Mouse (Mus musculus) 3T3-L1 (cell line): ENCODE results near the gene Jkamp.
A peak's percentile ranks its signal among the peaks of the same experiment; 100 is the strongest.
"Not testable (repeated sequence)": the region's sequence is repeated elsewhere in the genome, so short reads cannot be mapped to it uniquely, and the experiment has no call there.

Experiments used
- DNase-seq: peaks from one replicate; pipeline ENCODE4 v3.0.0-alpha.2; 2015; ENCODE audit warnings: low read depth, low spot score

Jkamp gene

DNA sequence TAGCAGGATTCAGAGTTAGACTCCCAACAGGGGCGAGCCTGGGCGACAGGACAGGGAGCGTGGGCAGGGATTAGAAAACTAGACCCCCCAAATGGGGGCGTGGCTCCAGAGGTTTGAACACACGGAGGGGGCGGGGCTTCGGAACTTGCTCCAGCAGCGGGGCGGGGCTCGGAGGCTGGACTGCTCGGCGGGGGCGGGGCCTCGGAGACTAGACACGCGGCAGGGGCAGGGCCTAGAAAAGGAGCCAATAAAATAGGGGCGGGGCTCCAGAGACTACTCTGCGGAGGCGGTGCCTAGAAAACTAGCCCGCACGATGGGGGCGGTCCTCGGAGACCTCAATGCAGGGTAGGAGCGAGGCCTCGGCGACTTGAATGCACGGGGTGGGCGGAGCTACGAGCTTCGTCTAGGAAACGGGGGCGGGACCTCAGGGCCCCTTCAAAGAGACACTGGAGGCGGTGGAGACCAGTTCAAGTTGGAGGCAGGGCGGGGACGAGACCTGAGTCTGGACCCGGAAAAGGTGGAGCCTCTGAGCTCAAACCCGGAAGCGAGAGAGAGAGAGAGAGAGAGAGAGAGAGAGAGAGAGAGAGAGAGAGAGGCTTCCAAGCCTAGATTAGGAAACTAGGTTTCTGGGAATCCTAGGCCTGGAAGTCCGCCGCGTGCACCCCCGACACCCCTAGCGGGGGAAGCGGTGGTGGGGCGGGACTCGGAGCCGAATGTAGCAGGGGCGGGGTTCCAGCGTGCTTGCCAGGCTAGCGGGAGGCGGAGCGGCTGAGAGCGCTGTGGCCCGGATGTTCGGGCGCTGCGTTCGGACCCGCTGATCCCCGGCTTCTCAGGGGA lies at the start of gene Jkamp, which contains the start of gene L3hypdh:
Jkamp (plus strand) TSS at position 261 of the 837 bp plus-strand sequence.
L3hypdh (minus strand) TSS at position 111 of the 837 bp plus-strand sequence.
- peak; percentile 100 for DNase-seq

DNA sequence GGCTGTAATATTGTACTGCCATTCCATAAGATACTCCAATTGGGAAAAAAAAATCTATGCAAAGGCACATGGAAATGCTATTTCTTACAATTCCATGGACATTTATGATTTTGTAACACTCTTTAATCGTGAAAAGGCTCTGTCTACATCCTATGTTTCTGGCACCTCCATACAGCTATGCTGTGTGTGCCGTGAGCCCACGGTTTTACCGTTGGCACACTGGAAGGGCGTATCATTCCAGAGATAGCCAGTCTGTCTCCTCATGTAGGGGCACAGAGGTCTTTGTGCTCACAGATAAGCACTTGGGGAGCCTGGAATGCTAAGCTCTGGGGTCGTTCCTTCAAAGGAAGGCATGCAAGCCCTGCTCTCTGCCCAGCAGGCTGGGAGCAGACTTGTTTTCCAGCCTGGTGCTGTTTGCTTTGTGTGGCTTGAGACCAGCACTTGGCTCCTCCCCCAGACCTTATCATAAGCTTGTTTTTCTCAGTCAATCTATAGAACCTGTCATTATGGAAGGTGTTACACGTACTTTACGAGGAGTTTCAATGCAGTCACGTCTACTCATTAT lies 49.2 kb upstream of the Jkamp start:
- no peak for DNase-seq

DNA sequence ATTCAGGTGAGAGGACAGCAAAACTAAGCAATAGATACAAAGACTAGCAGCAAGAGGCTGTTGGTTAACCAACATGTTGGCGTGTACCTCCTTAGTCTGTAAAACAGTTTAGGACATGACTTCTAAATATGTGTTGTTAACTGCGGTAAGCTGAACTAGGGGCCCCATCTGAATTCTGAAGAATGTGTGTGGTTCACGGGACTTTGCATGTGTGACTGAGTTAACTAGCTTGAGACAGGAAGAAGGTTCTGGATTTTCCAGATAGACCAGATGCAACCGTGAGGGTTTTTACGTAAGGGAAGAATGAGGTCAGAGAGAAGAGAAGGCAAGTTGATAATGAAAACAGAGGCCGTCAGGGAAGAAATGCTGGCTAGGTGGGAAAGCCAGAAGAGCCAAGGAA lies 48.3 kb upstream of the Jkamp start:
- DNase-seq, result no peak

DNA sequence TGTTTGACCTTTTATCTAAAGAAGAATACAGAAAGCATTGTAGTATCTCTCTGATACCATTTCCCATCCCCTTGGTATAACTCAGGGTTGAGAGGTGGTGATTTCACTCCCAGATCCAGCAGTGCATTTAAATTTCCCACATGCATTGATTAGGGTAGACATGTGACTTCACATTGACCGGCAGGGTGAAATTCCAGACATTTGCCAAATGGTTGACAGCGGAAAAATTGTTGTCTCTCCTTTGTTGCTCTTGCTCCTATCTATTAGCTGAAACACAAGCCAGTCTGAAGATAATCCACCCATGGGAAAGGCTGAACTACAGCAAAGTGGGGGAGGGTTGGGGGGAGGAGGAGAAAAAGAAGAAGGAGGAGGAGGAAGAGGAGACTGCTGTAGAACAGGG lies 46.5 kb upstream of the Jkamp start:
- DNase-seq, result no peak

DNA sequence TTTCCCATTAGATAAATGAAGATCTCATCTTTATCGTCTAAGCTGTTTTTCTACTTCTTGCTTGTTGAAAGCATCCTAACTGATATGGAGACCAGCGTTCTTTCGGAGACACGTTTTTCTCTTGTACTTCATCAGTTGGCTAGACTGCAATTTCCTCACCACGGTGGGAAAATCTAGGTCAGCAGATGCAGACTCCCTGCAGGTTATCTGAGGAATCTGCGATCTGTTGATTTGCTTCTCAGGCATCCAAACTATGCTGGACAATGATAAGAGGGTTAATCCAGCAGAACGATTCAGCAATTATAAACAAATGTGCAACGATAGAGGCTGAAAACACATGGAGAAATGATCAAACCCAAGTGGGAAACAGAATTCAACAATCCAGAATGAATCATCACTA lies 45.9 kb upstream of the Jkamp start:
- DNase-seq, result no peak

DNA sequence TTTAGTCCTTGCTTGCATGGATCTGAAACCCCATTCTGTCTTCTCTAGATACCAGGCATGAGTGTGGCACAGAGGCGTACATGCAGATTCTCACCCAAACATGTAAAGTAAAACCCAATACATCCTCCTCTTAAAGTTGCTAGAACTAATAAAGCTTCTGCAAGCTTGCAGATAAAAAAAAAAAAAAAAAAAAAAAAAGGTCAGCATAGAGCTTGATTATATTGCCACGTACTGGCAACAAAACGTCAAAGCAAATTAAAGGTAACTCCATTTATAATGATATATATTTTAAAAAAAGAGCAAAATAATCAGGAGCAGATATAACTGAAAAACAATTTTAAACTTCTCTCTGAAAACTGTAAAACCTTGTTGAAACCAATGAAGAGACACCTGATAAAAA lies 44.2 kb upstream of the Jkamp start:
- no peak for DNase-seq

DNA sequence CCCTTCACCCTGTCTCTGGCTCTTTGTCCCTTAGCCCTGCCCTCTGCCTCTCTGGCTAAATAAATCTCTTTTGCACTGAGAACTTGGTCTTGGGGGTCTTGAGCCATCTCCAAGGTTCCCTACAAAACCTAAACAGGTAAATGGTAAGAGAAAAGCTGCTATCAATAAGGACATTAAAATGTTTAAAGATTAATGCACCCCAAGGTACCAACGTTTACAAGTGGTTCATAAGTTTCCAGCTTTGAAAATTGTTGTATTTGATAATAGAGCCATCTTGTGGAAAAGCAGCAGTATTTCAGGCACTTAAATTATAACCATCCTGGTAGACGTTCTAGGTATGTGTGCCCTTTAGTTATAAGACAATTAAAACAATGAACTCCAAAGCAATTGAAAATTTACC lies 37.9 kb upstream of the Jkamp start:
- peak; percentile 46 for DNase-seq

DNA sequence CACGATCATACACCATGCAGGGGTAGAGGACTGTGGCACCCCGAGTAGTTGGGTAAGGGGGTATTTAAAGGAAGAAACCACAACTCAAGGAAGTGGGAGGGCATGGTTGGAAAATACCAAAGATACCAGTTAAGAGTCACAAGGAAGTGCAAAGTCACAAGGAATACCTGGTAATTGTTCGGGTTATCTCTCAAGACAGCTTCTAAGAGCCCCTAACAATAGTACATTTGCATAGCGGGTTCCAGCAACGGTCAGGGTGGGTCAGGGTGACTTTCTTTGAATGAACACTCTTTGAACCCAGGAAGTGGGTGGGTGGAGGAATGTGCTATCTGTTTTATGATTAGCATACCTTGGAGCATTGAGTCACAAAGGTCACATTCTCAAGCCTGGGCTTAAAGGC lies 35.2 kb upstream of the Jkamp start:
- DNase-seq, result not testable (repeated sequence)

DNA sequence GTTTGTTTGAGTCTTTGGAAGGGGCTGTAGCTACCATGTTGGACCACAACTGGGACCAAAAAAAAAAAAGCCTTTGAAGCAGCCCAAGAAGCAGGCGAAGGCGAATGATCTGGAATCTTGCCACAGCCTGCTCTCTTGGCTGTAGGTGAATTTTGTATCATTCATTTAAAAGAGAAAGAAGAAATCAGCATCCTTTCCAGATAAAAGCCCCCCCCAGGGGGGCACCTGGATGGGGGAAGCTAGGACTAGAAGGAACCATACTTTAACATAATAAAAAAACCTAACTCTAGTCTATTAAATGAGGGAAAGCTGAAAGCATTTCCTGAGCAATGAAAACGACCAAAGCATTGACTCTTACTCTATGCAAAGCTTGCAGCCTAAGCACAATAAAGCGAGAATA lies 34.6 kb upstream of the Jkamp start:
- DNase-seq, result no peak

DNA sequence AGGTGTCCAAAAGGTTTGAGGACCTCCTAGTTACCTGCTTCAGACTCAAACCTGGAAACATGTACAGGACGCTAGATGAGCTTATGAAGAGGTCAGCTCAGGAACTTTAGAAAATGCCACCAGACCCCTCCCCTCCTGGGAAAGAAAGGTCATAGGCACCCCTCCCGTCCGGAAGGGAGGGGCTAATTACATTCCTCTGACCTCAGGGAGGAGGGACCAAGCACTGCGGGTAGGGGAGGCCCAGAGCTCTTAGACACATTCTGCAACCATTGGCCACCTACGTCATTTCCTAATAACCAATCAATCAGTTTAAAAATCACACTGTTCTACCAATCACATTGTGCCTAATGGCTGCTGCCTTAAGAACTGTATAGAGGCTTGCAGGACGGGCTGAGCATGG lies 32.8 kb upstream of the Jkamp start:
- DNase-seq, result no peak

DNA sequence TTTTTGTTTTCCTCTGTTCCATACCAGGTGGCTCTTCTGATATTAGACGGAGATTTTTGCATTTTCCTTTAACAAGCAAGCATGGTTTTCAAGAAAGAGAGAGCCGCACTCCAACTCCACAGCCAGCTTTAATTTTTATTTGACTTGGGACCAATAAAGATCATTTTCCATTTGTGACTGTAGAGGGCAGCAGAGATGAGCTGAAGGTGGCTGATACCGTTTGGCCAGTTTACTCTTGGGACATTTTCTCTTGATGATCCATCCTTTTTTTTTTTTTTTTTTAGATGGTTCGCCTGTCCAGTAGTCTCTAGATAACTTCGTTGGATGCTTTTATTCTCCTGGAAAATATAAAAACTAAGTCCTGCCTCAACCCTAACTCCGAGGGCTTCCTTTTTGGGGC lies 32.1 kb upstream of the Jkamp start:
- DNase-seq, result peak; percentile 79

DNA sequence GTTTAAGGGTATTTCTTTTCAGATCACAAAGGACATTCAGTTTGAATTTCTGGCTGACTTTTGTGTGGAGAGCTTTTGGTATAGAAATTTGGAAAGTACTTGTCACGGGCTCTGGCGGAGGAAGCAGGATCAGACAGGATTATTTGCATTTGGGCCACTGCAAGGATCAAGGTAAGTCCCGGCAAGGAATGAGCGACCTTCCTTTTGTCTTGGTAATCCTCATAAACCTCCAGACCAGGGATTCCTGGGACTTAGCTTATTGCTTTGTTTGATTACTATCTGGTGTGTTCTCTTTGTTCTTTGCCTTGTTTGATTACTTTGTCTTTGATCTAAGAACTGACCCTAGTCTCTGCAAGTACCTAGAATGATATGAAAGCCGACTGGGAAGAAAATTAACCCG lies 31.5 kb upstream of the Jkamp start:
- no peak for DNase-seq

DNA sequence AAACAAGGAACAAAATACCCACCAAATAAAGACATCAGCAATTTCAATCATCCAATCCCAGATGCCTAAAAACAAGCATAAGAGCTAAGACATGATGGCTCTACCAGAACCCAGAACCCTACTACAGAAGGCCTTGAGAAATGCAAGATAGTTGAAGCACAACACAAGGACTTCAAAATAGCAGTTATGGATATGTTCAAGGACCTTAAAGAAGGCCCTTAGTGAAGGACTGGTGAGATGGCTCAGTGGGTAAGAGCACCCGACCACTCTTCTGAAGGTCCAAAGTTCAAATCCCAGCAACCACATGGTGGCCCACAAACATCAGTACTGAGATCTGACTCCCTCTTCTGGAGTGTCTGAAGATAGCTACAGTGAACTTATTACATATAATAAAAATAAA lies 27.6 kb upstream of the Jkamp start:
- no peak for DNase-seq

DNA sequence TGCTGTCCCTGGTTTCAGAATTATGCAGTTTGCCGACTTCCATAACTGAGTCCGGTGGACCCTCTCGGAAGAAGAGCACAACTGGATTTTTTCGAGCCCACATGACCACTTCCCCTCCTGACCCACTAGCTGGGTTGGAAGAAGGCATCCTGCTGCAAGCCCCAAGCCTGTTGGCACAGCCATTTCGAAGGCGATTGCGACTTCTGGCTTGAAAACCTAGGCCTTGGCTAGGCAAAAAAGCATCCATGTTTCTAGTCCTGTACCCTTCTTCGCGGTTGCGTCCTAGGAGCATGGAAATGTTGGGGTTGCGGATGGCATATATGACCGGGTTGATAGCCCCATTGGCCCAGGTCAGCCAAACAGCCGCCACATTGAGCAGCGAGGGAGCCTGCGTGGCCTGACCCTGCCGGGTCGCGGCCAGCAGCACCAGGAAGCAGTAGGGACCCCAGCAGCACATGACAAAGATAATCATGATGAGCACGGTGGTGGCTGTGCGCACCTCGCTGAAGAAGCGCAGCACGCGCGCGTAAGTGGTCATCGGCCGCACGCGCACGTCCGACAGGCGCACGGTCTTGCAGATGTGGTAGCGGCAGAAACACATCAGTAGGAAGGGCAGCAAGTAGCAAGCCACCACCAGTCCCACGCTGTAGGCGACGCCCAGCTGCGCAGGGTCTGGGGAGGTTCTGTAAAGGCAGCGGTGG lies 15.6 kb upstream of the Jkamp start:
- no peak for DNase-seq

DNA sequence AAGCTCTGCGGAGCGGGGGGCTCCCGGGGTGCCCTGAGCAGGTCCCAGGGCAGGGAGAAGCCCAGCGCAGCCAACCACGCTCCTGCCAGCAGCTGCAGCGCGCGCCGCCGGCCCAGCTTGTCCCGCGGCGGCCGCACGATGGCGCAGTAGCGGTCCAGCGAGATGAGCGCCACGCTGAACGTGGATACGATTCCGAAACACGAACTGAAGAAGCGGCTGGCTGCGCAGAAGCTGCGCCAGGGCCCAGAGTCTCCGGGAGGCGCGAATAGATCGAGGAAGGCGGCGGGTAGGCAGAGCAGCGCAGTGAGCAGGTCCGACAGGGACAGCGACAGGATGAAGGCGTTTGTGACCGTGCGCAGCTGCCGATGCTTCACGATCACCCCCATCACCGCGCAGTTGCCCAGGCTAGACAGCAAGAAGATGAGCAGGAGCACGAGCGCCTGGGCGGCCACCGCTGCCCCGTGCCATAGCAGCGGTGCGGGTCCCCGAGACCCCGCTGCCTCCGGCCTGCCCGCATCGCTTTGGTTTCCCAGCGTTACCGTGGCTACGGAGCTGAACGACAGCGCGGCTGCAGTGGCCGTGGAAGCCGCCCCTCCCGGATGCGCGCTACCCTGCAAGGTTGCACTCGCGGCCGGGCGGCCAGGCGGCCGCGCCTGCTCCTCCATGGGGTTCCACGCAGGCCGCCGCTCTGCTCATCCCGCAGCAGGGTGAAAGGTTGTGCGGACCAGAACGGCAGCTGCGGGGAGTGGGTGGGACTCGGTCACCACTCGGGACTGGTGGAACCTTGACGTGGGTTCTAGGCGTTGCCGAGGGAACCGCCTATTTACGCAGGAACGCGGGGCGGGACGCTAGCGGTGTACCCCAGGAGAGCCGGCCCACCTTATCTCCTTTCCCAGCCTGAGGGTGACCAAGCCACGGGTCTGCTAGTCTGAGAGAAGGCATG lies 14.8 kb upstream of the Jkamp start, which contains the start of gene Gpr135:
Gpr135 (minus strand) TSS at position 799 of the 943 bp plus-strand sequence.
- DNase-seq, result no peak

DNA sequence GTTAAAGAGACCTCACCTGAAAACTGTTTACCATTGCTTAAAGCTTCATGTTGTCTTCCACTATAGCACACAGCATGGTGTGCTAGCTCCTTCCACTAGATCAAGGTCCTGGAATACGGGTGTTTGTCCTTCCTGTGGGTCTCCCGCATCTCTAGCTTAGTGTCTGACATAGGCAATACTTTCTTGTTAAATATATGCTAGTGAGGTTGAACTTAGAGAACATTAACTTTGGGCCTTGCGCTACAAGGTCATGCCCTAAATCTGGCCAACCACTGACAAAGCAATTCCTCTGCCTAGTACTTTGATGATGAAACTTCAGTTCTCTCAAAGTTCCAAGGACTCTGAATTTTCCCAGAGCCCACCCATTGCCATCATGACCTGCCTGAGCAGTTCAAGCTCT lies 7.1 kb upstream of the Jkamp start:
- DNase-seq, result no peak

DNA sequence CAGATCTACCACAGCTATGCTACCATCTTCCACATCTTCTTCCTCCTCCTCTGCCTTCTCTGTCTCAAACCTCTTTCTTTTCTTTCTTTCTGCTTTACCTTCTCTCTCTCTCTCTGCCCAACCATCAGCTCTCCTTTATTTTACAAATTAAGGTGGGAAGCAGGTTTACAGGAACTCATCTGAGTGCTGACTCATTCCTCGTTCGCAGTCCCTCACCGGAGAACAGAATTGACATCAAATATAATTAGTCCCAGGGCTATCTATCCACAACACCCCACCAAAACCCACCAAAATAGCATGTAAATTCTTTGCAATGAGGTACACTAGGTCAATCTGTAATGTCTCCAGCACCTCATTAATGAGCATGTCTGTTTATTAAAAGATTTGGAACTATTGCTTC lies 3.4 kb upstream of the Jkamp start:
- no peak for DNase-seq

DNA sequence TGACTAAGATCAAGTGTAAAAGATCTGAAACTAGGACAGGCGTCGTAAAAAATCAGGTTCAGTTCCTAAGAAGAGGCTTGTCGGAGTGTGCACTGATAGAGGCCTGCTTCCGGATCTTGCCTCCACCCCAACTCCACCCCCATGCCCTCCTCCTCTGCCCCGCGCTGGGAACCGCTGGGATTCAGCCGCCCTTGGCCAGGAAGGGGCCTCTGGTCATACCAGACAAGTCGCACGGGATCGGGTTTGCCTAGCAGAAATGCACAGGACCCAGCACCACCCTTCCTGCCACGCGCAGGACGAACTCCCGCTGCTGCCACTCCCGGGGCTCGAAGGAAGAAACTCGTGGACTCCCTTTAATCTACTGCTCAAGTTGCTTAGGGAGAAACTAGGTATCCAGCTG lies 3.0 kb upstream of the Jkamp start:
- no peak for DNase-seq

DNA sequence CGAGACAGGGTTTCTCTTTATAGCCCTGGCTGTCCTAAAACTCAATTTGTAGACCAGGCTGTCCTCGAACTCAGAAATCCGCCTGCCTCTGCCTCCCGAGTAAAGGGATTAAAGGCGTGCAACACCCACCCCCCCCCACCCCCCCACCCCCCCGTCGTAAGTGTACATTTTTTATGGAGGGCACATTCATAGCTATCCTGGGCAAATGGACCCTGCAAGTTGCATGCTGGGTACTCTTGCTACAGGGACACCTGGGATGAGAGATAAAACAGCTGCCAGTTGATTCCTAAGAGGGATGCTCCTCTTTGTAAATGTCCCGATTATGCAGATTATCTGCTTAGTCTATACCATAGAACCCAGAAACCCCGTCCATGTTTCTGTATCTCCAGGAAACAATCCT lies 2.1 kb upstream of the Jkamp start:
- DNase-seq, result no peak

DNA sequence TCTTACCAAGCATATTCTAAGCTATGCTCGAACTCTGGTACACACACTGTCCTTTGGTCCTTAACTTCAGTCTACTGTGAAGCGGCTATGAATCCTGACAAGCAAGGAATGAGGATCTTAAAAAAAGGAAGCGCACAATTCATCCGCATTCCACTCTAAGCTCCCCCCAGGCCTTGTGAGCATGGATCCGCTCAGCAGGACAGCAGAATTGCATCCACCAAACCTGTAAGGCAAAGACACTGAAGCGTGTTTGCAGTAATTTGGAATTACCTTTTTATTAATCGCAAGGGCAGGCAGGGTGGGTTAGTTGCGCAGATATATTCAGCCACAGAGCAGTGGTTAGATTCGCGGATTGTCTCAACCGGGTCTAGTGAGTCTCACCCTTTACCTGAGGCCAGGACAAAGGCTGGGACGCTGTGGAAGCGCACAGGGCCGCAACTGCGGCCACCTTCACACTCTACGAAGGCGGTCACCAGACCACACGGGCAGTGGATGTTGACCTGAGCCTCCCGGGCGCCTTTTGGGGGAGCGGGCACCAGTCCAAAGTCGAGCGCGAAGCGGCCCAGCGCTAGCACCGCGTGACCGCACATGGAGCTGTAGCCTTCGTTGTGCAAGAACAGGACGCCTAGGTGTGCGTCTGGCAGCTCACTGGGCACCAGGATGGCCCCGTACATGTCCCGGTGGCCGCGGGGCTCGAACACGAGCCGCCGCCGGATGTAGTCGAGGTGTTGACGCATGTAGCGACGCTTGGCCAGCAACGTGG lies 947 bp upstream of the Jkamp start:
- peak; percentile 56 for DNase-seq

DNA sequence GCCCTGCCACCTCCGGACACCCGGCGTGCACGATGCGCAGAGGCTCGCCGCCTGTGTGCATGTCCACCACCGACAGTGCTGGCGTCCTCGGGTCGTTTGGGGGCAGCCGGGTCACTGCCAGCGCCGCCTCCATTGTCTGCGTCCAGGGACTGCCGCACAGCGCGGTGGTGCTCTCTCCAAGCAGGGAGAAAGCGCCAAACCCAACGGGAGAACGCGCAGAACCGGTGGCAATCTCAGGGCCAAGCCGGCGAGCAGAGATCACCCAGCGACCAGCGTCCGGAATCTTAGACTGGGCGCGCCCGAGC lies 413 bp upstream of the Jkamp start:
- no peak for DNase-seq
